Mouse (Mus musculus): Measurements from ENCODE around the gene Akirin1.

Gene Akirin1

DNA sequence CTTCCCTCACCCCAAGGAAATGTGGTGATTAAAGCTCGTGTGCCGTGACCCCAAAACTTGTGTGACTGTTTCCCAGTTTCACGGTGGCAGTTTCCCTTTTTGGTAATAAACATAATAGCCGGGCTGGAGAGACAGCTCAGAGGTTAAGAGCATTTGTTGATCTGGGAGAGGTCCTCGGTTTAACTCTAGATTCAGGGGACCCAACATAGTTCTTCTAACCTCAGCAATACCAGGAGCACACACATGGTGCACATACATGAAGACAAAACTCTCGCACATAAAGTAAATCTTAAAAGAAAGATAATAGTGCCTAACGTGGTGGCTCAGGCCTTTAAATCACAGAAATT, 31.7 kb downstream of the Akirin1 start:
- no peak for DNase-seq (ENCODE audit: low read depth, low spot score)

DNA sequence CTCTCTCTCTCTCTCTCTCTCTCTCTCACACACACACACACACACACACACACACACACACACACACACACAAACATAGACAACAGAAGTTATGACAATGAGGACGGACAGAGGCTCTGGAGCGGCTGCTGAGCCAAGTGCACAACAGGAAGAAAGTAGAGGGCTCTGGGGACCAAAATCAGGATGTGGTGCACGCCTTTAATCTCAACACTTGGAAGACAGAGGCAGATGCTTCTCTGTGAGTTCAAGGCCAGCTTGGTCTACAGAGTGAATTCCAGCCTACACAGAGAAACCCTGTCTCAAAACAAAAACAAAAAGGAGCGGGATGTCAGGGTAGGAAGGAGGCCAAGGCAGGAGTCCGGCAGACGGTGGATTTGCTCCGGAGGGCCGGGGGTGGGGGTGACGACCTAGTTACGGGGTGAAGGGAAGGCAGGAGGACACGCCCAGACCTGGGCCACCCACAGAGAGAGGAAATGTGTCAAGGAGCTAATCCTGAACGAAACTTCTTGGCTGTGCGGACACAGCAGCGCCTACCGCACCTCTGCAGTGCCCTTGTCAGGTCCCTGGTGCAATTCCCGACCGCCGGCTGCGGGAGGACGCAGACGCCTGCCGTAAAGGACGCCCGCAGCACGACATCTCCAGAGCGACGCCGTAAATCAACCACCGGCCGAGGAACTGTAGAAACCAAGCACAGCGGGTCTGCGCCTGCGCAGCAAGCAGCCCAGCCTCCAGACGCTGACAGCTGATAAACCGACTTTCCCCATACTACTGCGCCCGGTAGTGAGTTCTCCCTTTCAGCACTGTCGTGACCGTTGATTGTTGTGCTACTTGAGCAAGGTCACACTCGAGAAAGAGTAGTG, 32.3 kb downstream of the Akirin1 start, which contains the start of gene Ndufs5:
Gene Ndufs5 (minus strand): TSS at position 629 of the 860 bp plus-strand sequence.
- peak; percentile 88 for DNase-seq (ENCODE audit: low read depth, low spot score)

DNA sequence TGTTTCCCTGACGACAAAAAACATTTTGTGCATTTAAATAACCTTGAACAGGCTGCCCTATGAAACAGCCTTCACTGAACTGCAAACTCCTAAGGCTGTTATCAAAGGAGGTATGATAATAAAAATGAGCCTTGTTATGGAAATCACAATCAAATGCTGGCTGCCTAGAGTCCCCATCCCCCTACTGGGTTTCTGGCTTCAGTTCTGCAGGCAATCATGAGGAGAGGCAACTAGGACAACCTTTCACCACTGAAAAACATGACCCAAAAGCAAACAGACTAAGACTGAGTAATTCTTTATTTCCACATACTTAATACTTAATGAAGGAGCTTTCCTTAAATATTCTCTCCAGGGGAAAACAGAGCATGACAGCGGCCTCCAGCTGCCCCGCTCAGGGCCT, 37.7 kb downstream of the Akirin1 start:
- DNase-seq (ENCODE audit: low read depth, low spot score): no peak

DNA sequence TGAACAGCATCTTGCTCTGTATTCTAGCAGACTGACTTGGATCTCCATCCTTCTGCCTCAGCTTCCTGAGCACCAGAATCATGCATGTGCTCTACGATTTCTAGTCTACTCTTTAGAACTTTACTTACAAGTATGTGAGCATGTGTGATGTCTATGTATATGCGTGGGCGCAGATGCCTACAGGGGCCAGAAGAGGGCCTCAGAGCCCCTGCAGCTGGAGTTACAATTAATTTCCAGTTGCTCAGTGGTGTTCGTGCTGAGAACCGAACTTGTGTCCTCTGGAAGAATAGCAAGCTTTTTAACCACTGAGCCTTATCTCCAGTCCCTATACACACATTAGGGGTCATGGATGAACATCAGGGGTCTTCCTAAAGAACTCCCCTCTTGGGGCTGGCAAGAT, 42.8 kb downstream of the Akirin1 start:
- no peak for DNase-seq (ENCODE audit: low read depth, low spot score)

DNA sequence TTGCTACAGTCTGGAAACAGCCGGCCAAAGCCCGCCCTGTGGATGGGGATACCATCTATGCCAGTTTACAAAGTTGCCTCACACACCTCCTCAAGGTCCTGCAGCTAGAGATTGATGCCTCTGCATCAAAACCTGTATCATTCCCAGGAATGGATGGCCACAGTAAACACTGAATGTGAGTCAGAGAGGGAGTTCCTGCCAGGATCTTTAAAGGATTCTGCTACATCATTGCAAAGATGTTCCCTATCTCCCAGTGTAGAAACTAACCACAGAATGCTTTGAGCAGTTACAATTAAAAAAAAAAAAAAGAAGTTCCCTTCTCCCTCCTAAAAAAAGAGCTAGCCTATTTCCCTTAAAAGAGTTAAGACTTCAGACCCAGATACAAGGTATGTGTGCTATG, 44.8 kb downstream of the Akirin1 start:
- no peak for DNase-seq (ENCODE audit: low read depth, low spot score)

DNA sequence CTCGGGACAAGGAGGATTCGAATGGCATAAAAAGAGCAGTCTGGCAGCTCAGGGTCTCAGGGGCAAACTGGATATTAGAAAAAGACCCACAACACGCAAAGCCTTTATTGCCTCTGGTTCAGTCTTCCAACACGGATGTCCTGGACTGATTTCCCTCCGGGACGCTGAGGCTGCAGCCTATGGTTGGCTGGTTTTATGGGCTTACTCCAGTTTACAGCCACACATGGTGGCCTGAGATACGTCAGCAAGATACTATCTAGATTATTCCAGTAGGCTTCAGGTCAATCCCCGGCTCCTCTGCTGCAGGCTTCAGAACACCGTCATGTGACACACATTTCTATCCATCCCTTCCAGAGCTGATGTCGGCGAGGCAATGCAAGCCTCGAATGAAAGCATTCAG, 56.8 kb downstream of the Akirin1 start:
- no peak for DNase-seq (ENCODE audit: low read depth, low spot score)

DNA sequence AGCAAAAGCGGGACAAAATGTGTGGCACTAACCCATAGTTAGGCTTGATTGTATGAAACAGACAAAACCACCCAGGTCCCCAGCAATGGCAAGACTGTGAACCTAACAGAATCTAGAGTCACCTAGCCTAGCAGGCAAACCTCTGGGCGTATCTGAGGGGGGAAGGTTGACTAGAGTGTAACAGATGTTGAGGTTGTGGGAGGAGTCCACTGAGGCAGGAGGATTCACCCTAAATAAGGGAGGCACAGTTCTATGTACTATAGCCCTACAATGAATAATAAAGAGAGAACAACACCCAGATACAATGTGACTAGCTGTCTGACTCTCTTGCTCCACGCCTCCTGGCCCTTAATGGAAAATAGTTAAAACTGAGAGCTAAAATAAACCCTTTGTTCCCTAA, 58.1 kb downstream of the Akirin1 start:
- DNase-seq (ENCODE audit: low read depth, low spot score): no peak

DNA sequence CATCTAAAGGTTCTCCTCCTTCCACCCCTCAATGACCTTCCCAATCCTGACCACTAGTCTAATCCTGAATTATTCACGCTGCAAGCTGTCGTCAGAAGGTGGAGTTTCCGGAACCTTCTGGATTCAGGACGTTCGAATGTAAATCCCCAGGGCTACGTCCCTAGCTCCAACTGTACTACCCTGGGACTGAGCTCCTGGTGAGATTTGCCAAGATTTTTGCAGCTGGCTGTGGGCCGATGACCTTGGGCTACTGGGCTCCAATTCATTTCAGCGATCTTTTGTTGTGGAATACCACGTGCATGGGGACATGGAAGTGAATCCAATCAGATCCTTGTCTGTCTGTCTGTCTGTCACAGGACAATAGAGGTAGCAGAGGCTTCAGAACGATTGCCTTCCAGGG, 59.8 kb downstream of the Akirin1 start:
- no peak for DNase-seq (ENCODE audit: low read depth, low spot score)

DNA sequence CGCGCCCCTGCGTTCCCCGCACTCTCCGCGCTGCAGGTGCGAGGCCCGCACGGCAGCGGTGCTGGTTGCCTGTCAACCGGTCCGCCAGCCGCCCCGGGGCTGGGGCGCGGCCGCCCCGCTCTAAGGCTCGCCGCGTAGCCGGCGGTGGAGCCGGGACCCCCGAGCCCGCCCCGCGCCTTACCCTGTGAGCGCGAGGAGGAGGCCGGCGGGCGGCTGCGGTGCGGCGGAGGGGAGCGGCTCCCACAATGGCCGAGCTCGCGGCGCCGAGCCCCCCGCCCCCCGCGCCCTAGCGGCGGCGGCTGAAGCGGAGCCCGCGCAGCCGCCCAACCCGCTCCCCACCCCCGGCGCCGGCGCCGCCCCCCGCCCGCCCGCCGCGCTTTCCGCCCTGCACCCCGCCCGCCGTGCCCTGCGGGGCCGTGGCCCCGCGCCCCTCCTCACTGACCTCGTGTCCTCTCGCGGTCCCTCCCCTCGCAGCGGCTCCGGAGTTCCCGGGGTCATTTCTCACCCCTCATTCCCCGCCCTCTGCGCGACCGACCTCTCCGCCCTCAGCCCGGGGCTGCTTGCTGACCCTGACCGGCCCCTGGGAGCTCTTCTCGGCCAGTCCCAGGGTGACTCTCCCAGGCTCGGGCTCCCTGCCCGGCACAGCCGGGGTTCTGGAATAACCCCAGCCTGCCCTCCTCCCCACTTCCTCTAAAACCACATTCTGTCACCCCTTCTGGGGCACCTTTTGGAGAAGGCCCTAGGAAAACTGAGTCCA, 62.9 kb downstream of the Akirin1 start:
- no peak for DNase-seq (ENCODE audit: low read depth, low spot score)

DNA sequence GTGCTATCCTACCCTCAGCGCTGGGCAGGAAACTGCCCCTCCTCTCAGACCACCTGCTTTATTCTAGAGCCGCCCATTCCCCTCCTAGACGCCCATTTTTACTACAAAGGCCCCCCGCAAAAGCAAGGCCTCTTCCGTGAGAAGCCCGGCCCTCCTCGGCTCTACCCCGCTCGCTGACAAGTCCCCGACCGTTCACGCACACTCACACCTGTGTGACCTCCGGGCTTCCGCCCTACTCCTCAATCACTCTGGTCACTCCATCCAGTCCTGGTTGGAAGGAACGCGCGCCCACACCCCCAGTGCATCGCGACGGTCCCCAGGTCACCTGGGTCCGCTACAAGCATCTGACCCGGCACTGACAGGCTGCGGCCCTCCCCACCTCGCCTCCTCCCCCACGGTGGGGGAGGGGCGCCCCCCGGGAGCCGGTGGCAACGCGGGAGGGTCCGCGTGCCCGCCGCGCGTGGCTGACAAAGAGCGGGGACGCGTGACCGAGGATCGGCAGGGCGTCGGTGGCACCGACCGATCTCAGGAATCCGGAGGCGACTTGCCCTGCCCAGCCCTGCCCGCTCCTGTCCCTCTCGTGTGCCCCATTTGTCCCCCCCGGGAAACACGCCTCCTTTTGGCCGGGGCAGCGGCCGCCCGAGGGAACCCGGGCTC, 63.6 kb downstream of the Akirin1 start:
- DNase-seq (ENCODE audit: low read depth, low spot score): no peak

DNA sequence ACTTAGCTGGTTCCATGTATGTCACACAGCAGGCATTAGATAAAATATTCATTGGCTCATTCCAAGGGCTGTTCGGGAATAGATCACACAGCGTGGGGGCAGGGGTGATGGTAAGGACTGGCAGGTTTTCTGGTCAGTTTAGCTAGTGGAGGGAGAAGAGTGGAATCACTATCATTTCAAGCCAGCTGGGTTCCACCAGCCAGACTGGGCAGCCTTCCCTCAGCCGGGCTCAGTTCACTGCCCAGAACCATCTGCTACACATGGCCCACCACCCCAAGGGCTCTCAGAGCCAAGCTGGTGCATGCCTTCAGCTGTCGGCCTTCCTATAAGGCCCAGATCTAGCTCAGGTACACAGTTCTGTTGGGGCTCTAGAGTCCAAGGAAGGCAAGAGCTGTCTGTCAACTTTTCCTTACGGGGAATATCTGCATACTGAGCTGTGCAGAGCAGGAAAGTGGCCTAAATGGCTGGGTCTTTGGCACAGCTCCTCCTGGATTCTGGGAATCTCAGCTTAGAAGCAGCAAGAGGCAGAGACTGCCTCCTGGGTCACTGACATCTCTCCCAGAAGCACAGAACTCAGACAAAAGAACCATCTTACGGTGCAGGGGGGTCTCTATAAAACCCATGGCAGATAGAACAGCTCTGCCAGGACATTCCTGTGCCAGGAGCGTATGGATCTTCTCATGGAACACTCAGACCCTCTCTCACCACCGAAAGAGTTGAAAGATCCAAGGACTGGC, 64.5 kb downstream of the Akirin1 start:
- no peak for DNase-seq (ENCODE audit: low read depth, low spot score)

DNA sequence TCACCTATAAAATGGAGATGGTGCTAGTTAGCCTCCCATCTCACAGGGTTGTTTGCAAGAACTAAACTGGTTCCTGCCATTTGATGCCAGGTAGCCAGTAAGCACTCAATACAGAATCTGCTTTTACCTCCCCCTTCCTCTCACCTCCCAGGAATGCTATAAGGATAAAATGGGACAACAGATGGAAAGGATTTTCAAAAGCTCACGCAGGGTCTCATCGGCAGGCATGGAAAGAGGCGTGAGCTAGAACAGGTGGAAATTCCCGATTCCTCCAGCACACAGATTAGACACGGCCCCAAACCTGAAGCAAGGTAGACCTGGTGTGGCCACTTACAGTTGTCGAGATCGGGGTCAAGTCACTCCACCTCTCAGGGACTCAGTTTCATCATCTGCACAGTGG, 65.1 kb downstream of the Akirin1 start:
- no peak for DNase-seq (ENCODE audit: low read depth, low spot score)
